Mouse (Mus musculus) ovary, postnatal 14 days (tissue): ENCODE measurements around the gene Src.

Source experiments
- DNase-seq: peaks from one replicate; pipeline ENCODE4 v3.0.0; 2022; ENCODE audit warnings: low spot score

Gene Src

DNA sequence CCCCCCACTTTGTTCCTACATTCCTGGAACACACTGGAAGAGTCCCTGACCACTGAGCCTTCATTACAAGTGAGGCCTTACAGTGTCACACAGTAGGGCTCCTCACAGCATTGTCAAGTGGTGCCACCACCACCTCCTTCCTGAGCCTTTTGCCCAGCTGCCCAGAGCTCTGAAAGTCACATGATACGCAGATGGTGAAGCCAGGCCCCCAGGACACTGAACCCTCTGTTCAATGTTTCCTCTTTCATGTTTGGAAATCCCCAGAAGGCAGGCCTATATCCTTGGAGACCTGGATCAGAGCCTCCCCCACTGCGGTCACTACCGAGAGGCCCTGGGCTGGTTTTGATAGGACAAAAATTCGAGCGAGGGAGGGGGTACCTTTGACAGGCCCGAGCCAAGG is 1.0 kb upstream of the Src start:
- no peak for DNase-seq

- DNase-seq = no peak
Measured at GRCm38 (mm10) chr2:157418609-157419071, 396 bp downstream of the Src start.

GRCm38 (mm10) chr2:157419506-157419905 is 1.3 kb downstream of the Src start:
- no peak for DNase-seq

DNA sequence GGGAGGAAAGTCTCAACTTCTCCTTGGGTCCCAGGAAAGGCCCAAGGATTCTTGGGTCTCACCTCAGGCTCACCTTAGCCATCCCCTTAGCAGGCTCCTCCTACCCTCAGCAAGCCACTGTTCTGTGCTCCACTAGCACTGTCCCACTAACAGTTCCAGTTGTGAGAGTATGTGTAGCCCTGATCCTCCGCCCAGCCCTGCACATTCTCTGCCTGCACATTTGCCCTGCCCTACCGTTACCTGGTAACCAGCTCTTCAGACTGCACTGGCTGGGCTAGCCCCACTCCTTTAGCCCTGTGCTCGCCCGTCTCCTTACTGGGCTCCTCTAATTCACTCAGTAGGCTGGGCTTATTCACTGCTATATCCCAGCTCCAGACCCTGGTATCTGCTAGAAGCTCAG is 2.2 kb downstream of the Src start:
- no peak for DNase-seq

GRCm38 (mm10) chr2:157422062-157422655 is 3.9 kb downstream of the Src start:
- no peak for DNase-seq

GRCm38 (mm10) chr2:157422854-157423705 is 4.8 kb downstream of the Src start:
- no peak for DNase-seq

- no peak for DNase-seq
Measured at GRCm38 (mm10) chr2:157423706-157424125, 5.5 kb downstream of the Src start.

DNA sequence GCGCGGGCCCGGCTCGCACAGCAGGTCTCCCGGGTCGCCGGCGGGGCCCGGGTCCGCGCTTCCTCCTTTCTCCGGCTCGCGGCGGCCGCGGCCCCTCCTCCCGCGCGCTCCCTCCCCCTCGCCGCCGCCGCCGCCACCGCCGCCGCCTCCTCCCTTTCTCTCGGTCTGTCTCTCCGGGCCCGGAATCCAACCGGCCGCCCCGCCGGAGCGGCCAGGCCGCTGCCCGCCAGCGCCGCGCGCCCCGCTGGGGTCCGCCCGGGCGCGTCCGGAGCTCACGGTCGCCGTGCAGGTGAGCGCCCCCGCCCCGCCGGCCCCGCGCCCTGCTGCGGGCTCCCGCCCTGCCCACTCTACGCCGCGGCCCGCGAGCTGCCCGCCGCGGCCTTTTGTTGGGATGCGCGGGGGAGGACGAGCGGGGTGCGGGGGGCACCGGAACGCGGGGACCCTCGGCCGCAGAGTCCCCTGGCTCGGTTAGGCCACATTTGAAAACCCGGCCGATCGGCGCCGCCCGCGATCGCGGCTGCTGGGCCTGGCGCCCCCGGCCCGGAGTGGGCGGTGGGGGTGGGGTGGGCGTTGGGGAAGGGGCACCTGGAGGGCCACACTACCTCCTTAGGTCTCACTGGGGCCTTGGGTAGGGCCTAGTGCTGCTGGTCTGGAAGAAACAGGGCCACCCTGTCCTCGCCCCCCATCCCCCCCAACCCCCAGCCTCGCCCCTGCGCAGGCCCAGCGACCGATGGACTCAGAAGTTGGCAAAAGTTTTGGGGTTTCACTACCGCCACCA is 6.1 kb downstream of the Src start:
- peak; percentile 46 for DNase-seq

- no peak for DNase-seq
Measured at GRCm38 (mm10) chr2:157424904-157425642, 6.8 kb downstream of the Src start.

DNA sequence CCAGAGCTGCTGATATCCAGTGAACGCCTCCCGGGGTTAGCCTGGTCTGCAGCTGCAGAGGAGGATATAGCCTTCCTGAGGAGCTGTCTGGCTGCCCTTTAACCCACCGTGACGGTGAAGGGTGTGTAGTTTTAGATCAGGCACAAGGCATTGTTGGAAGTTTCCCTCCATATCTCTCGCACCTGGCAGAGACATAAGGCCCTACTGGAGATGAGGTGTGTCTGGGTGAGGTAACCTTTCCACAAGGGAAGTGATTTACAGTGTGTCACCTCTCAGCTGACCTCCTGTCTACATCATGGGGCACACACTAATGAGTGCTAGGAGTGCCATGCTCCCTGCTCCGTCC is 7.4 kb downstream of the Src start:
- no peak for DNase-seq

DNA sequence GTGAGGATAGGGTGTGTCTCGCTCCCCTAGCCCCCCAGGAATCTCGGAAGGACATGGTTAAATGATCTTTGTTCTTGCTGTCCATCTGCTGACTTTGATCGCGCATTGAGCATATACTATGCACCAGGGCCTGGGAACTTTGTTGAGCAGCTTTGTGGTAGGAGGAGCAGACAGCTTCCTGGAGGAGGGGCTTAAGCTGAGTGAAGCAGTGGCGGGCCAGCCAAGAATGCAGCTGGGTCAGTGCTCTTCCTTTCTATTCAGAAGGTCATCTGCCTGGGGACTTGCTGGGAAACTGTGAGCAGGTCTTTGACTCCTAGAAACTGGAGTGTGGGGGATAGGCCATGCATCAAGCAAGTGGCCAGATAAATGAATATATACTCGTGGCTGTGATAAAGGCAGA is 7.9 kb downstream of the Src start:
- no peak for DNase-seq

GRCm38 (mm10) chr2:157427164-157427563 is 8.9 kb downstream of the Src start:
- no peak for DNase-seq

GRCm38 (mm10) chr2:157428351-157429139 is 10.3 kb downstream of the Src start:
- DNase-seq = no peak

DNA sequence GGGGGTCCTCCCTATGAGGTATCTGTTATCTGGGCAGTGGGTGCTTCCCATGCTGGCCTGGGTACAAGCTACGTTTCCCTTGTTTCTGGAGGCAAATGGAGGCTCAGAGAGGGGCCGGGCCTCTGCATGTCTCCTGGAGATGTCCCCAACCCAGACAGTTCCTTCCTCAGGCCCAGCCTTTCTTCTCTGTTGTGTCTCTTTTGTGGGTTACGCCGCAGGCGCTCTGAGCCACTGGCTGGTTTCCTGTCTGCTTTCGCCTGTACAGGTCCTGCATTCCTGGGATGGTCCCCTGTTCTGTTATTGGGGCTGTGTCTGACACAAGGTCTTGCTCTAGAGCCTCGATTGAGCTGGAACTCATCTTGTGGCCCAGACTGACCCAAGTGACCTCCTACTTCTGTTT is 11.5 kb downstream of the Src start:
- DNase-seq = no peak

DNA sequence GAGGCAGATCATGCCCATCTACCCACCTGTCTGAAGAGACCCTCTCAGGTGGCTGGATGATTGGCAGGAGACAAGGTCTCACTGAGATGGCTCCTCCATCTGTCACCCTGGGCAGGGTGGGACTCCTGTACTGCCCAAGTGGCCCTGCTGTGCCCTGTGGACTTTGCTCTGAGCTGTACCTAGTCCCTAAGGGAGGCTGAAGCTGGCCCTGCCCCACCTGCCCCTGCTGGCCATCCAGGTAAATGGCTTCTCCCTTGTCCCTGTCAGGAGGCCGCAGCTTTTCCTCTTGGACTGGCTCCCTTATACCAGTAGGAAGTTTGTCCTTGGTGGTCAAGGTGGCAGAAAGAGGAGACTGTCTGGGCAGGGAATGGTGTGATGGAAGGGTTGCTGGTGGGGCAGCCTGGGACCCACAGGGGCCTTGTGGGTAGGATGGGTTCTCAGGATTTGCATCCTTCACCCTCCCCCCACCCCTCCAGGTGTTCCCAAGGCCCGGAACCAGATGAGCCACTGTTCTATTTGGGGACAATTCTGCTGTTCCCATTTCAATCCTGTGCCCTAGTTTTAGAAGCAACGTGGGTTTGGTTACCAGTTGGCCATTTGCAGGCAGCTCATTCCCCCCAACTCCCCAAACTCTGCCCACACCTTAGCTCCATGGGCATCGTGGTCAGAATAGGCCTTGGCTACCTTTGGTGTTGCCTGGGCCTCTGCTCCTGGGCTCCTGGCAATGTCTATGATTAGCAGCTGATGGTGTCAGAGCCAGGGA is 12.6 kb downstream of the Src start:
- no peak for DNase-seq

GRCm38 (mm10) chr2:157431912-157432311 is 13.7 kb downstream of the Src start:
- DNase-seq = no peak

- no peak for DNase-seq
Measured at GRCm38 (mm10) chr2:157432476-157432875, 14.2 kb downstream of the Src start.

- DNase-seq = no peak
Measured at GRCm38 (mm10) chr2:157434041-157434440, 15.8 kb downstream of the Src start.

GRCm38 (mm10) chr2:157434497-157434896 is 16.3 kb downstream of the Src start:
- DNase-seq = no peak

DNA sequence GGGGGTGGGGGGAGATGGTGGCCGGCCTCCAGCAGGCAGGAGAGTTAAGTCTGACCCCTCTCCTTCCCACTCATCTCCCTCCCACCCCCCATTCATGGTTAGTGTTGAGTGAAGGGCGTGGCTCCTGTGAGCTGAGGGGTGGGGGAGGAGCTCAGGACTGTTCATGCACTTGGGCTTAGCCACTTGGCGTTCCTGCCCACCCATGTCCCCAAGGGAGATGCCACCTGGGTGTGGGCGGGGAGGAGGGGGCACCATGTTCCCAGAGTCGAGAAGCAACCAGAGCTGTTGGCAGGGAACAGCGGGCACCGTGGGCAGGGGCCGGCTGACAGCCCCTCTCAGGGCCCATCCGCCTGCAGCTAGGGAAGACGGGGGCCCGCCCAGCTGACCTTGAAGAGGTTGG is 18.3 kb downstream of the Src start:
- DNase-seq = no peak

- DNase-seq = no peak
Measured at GRCm38 (mm10) chr2:157437123-157437522, 18.9 kb downstream of the Src start.
